Mouse (Mus musculus): ENCODE data around the gene Dnajb11. TPM values are rescaled to one million over a fixed set of nuclear protein-coding genes. Genes with fewer than 3 reads are reported as not detected.

The Dnajb11 gene
- total and polyA plus RNA-seq, 2 experiments: 20.7 to 62.0 TPM

GRCm38 (mm10) chr16:22877660-22878390 lies 20.2 kb downstream of the Dnajb11 start:
- peak; percentile 77 for DNase-seq (ENCODE audit: extremely low read depth, low read depth, low spot score)
- TF ChIP-seq CTCF (IDR thresholded peaks at IDR 0.05; ENCODE audit: low read depth, low read length) (no peak), POLR2A (IDR thresholded peaks at IDR 0.05; ENCODE audit: extremely low read depth, insufficient read depth, low read length) (no peak)

GRCm38 (mm10) chr16:22878716-22879115 lies 21.1 kb downstream of the Dnajb11 start:
- no peaks in the 10 kb centered on the region for H3K27me3 ChIP-seq (ENCODE audit: control insufficient read depth, insufficient read depth, low read length)
- no peaks in the 10 kb centered on the region; the same call in 1 of the 2 replicates for H3K36me3 ChIP-seq (ENCODE audit: control insufficient read depth, insufficient read depth, low read length)
- H3K4me1 ChIP-seq (ENCODE audit: control insufficient read depth, insufficient read depth, low read length): peaks cover 33% of the 10 kb centered on the region
- H3K4me3 ChIP-seq (ENCODE audit: insufficient read depth, low read depth, low read length): peak overlapping the region; percentile 36; the same call in 1 of the 2 replicates
- TF ChIP-seq CTCF (IDR thresholded peaks at IDR 0.05; ENCODE audit: low read depth, low read length): no peak
- TF ChIP-seq POLR2A (IDR thresholded peaks at IDR 0.05; ENCODE audit: extremely low read depth, insufficient read depth, low read length): no peak
- DNase-seq (ENCODE audit: extremely low read depth, low read depth, low spot score): peak; percentile 76
- peak overlapping the region; percentile 67 for H3K9ac ChIP-seq (ENCODE audit: low read depth, low read length)
- H3K27ac ChIP-seq (replicated peaks; ENCODE audit: insufficient read depth, low read depth, low read length): peak overlapping the region; percentile 100
- 49% methylated on average over 7 of the region's 7 CpGs for WGBS
- no peaks in the 10 kb centered on the region for H3K79me2 ChIP-seq (ENCODE audit: control insufficient read depth, insufficient read depth, low read length)

More at GRCm38 (mm10) chr16:22877660-22878390, 20.2 kb downstream of the Dnajb11 start:
- H3K9ac ChIP-seq (ENCODE audit: low read depth, low read length): no peak overlapping the region
- H3K4me1 ChIP-seq (ENCODE audit: control insufficient read depth, insufficient read depth, low read length): peaks cover 33% of the 10 kb centered on the region
- no peaks in the 10 kb centered on the region for H3K79me2 ChIP-seq (ENCODE audit: control insufficient read depth, insufficient read depth, low read length)
- no peaks in the 10 kb centered on the region for H3K27me3 ChIP-seq (ENCODE audit: control insufficient read depth, insufficient read depth, low read length)
- WGBS: 38% methylated on average over 11 of the region's 11 CpGs
- H3K36me3 ChIP-seq (ENCODE audit: control insufficient read depth, insufficient read depth, low read length): peaks cover 7% of the 10 kb centered on the region
- peak overlapping the region; percentile 41 for H3K27ac ChIP-seq (replicated peaks; ENCODE audit: insufficient read depth, low read depth, low read length)
- H3K4me3 ChIP-seq (ENCODE audit: insufficient read depth, low read depth, low read length): no peak overlapping the region

- peak overlapping the region; percentile 100 for H3K27ac ChIP-seq (replicated peaks; ENCODE audit: insufficient read depth, low read depth, low read length)
- H3K9ac ChIP-seq (ENCODE audit: low read depth, low read length): peak overlapping the region; percentile 78
- no peaks in the 10 kb centered on the region for H3K79me2 ChIP-seq (ENCODE audit: control insufficient read depth, insufficient read depth, low read length)
- H3K4me1 ChIP-seq (ENCODE audit: control insufficient read depth, insufficient read depth, low read length): peaks cover 41% of the 10 kb centered on the region
- 14% methylated on average over 7 of the region's 7 CpGs for whole genome bisulfite sequencing
- peak; percentile 82 for DNase-seq (ENCODE audit: extremely low read depth, low read depth, low spot score)
- TF ChIP-seq CTCF (IDR thresholded peaks at IDR 0.05; ENCODE audit: low read depth, low read length) (no peak), POLR2A (IDR thresholded peaks at IDR 0.05; ENCODE audit: extremely low read depth, insufficient read depth, low read length) (0 out of 2 replicates have a peak, but pooled peaks have one; percentile 31)
- peak overlapping the region; percentile 36 for H3K4me3 ChIP-seq (ENCODE audit: insufficient read depth, low read depth, low read length)
- H3K27me3 ChIP-seq (ENCODE audit: control insufficient read depth, insufficient read depth, low read length): no peaks in the 10 kb centered on the region
- no peaks in the 10 kb centered on the region for H3K36me3 ChIP-seq (ENCODE audit: control insufficient read depth, insufficient read depth, low read length)
Measured at GRCm38 (mm10) chr16:22879945-22880595, 22.4 kb downstream of the Dnajb11 start.

- peak overlapping the region; percentile 78 for H3K9ac ChIP-seq (ENCODE audit: low read depth, low read length)
- peak; percentile 88 for DNase-seq (ENCODE audit: extremely low read depth, low read depth, low spot score)
Measured at GRCm38 (mm10) chr16:22880900-22881299, 23.3 kb downstream of the Dnajb11 start.

GRCm38 (mm10) chr16:22881487-22881886 lies 23.8 kb downstream of the Dnajb11 start:
- Histone ChIP-seq H3K27me3 (ENCODE audit: control insufficient read depth, insufficient read depth, low read length) (no peaks in the 10 kb centered on the region), H3K36me3 (ENCODE audit: control insufficient read depth, insufficient read depth, low read length) (no peaks in the 10 kb centered on the region), H3K27ac (replicated peaks; ENCODE audit: insufficient read depth, low read depth, low read length) (peak overlapping the region; percentile 100), H3K9ac (ENCODE audit: low read depth, low read length) (peak overlapping the region; percentile 78), H3K4me1 (ENCODE audit: control insufficient read depth, insufficient read depth, low read length) (peaks cover 52% of the 10 kb centered on the region), H3K4me3 (ENCODE audit: insufficient read depth, low read depth, low read length) (peak overlapping the region; percentile 40), H3K79me2 (ENCODE audit: control insufficient read depth, insufficient read depth, low read length) (no peaks in the 10 kb centered on the region)
- 5% methylated on average over 4 of the region's 4 CpGs for WGBS
- TF ChIP-seq CTCF (IDR thresholded peaks at IDR 0.05; ENCODE audit: low read depth, low read length) (no peak), POLR2A (IDR thresholded peaks at IDR 0.05; ENCODE audit: extremely low read depth, insufficient read depth, low read length) (no peak)
- DNase-seq (ENCODE audit: extremely low read depth, low read depth, low spot score): peak; percentile 100

More at GRCm38 (mm10) chr16:22880900-22881299, 23.3 kb downstream of the Dnajb11 start:
- H3K36me3 ChIP-seq (ENCODE audit: control insufficient read depth, insufficient read depth, low read length): no peaks in the 10 kb centered on the region
- H3K4me1 ChIP-seq (ENCODE audit: control insufficient read depth, insufficient read depth, low read length): peaks cover 47% of the 10 kb centered on the region
- no peaks in the 10 kb centered on the region for H3K27me3 ChIP-seq (ENCODE audit: control insufficient read depth, insufficient read depth, low read length)
- WGBS: 11% methylated on average over 6 of the region's 6 CpGs
- no peaks in the 10 kb centered on the region for H3K79me2 ChIP-seq (ENCODE audit: control insufficient read depth, insufficient read depth, low read length)
- H3K4me3 ChIP-seq (ENCODE audit: insufficient read depth, low read depth, low read length): peak overlapping the region; percentile 40
- TF ChIP-seq CTCF (IDR thresholded peaks at IDR 0.05; ENCODE audit: low read depth, low read length) (no peak), POLR2A (IDR thresholded peaks at IDR 0.05; ENCODE audit: extremely low read depth, insufficient read depth, low read length) (no peak)
- H3K27ac ChIP-seq (replicated peaks; ENCODE audit: insufficient read depth, low read depth, low read length): peak overlapping the region; percentile 100

Data from liver, adult 2 months (tissue).